Mouse (Mus musculus) MEL (cell line): ENCODE measurements around the gene Ddx49.

Experiments used
- BHLHE40 ChIP-seq: IDR thresholded peaks from 2 replicates; pipeline ENCODE4 v1.6.1; 2012; ENCODE audit warnings: low read depth, mild to moderate bottlenecking, inconsistent platforms, low read length, improper control_type of control experiment, borderline replicate concordance
- MYB ChIP-seq: IDR thresholded peaks from 2 replicates; pipeline ENCODE4 v1.6.1; 2011; ENCODE audit warnings: mild to moderate bottlenecking, low read depth, low read length, improper control_type of control experiment
- POLR2A ChIP-seq, 2 experiments: IDR thresholded peaks; 2 replicates each; pipeline ENCODE4 v1.6.1; 2011 to 2012; ENCODE audit warnings: low read length in 2 of 2, mild to moderate bottlenecking in 2 of 2, control low read depth in 1 of 2, improper control_type of control experiment in 1 of 2, low read depth in 1 of 2, moderate library complexity in 1 of 2; ENCODE audit not compliant: control insufficient read depth in 1 of 2, insufficient read depth in 1 of 2, poor library complexity in 1 of 2
- RCOR1 ChIP-seq: IDR thresholded peaks from 2 replicates; pipeline ENCODE4 v1.6.1; 2012; ENCODE audit warnings: low read depth, mild to moderate bottlenecking, inconsistent platforms, low read length, improper control_type of control experiment
- TCF12 ChIP-seq: IDR thresholded peaks from 2 replicates; pipeline ENCODE4 v1.6.1; 2014; ENCODE audit warnings: low read depth, mild to moderate bottlenecking, inconsistent platforms, low read length, improper control_type of control experiment, moderate library complexity
- UBTF ChIP-seq: IDR thresholded peaks from 2 replicates; pipeline ENCODE4 v1.6.1; 2012; ENCODE audit warnings: low read depth, mild to moderate bottlenecking, inconsistent platforms, low read length, improper control_type of control experiment, moderate library complexity, borderline replicate concordance; ENCODE audit not compliant: insufficient read depth

DNA sequence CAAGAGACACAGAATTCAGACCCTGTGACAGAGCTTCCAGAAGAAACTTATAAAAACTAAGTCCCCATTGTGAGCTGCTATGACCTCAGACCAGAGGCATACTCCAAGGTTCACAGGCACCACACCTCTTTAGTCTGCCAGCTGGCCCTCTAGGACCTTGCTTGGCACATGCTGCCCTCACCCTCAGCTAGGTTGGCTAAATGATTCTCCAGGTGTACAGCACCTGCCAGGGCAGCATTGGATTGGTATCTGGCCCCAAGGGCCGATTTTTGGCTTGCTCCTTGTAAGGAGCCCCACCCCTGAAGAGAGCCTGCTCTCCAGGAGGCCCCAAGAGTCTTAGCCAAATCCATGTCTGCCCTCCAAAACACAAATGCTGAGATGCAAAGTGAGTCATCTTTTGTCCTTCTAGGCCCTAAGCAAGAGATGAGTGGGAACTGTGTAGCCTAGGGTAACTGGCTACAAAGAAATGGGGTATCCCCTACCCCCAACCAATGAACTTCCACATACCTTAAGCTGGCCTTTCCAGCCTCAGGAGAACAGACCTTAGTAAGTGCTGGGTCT, 45.7 kb upstream of the Ddx49 start:
- TF ChIP-seq MYB (no peak), POLR2A (IDR thresholded peaks at IDR 0.05; ENCODE audit: control insufficient read depth in 1 of 2, insufficient read depth in 1 of 2, low read depth in 1 of 2, low read length in 2 of 2, poor library complexity in 1 of 2) (no peak), UBTF (no peak), TCF12 (no peak), RCOR1 (no peak), BHLHE40 (no peak)
